Mouse (Mus musculus): Measurements from ENCODE around the gene Fkbp10. TPM values are rescaled to one million over a fixed set of nuclear protein-coding genes. Genes with fewer than 3 reads are reported as not detected.
A peak's percentile ranks its signal among the peaks of the same experiment; 100 is the strongest.

Fkbp10 gene
- polyA plus RNA-seq, 1 experiment from 2014 or later: 7.8 TPM

DNA sequence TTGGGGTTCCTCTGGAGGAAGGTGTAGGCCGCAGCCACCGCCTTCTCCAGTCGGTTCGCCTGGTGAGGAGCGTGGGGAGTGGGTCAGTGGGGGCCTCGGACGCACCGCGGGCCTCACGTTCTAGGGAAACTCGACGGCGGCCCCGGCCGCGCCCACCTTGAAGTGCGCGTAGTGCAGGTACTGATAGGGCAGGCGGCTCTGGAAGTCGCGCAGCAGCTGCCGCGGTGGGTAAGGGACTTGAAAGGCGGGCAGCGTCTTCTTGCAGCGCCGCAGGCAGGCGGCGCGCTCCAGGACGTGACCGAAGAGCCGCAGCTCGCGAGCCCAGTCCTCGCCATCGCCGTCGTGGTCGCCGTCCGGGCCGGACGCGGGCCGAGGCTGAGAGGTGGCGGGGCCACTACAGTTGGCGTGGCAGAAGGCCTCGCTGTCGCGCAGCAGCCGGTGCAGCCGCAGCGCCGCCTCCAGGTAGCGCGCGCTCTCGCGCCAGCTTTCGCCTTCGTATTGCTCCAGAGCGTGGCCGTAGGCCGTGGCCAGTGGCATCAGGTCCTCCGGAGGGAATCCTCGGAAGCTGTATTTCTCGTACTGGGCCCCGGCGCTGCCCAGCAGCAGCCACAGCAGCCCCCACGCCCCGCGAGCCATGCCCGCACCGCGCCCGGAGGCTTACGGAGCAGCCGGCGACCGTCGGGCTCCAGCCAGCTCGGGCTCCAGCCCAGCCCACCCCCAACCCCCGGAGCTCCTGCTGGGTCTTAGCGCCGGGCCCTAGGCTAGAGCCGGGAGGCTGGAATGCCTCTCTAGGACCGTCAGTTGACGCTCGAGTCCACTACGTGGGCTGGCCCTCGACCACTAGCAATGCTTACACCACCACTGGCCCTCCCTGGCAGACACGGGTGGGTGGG is 1.2 kb upstream of the Fkbp10 start, which contains the start of gene P3h4:
Gene P3h4, minus strand, starts transcription at position 816 of the 893 bp plus-strand sequence.
- Histone ChIP-seq H3K36me3 (replicated peaks) (no peaks in the 10 kb centered on the region), H3K27me3 (peaks cover 62% of the 10 kb centered on the region), H3K4me1 (replicated peaks) (peaks cover 13% of the 10 kb centered on the region), H3K9ac (peak within 1 kb of the TSS; percentile 21; the same call in 1 of the 2 replicates), H3K4me3 (replicated peaks) (peak within 1 kb of the TSS; percentile 57), H3K27ac (replicated peaks) (peak within 1 kb of the TSS; percentile 24; the same call in 1 of the 2 replicates), H3K4me2 (peak within 1 kb of the TSS; percentile 67), H3K9me3 (replicated peaks) (no peaks in the 10 kb centered on the region)
- peak; percentile 77 for ATAC-seq (ENCODE audit: insufficient read depth)
- WGBS (ENCODE audit: insufficient replicate concordance): 2% methylated on average over 93 of the region's 93 CpGs

DNA sequence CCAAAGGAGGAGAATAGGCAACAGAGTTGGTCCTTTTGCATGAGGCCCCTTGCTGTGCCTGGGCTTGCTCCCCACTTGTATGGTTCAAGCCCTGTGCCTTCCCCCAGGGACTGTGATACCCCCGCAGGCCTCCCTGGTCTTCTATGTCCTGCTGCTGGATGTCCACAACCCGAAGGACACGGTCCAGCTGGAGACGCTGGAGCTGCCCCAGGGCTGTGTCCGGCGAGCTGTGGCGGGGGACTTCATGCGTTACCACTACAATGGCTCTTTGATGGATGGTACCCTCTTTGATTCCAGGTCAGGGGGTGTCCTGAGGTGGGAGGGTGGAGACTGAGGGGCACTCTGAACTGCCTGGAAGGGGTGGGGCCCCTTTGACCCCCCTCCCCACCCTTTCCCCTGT is 6.0 kb downstream of the Fkbp10 start:
- WGBS (ENCODE audit: insufficient replicate concordance): 87% methylated on average over 8 of the region's 8 CpGs
- Histone ChIP-seq H3K9ac (no peak overlapping the region), H3K9me3 (replicated peaks) (no peaks in the 10 kb centered on the region), H3K27ac (replicated peaks) (no peak overlapping the region), H3K27me3 (peaks cover 17% of the 10 kb centered on the region), H3K4me2 (no peak overlapping the region), H3K4me1 (replicated peaks) (peaks cover 6% of the 10 kb centered on the region; the same call in 1 of the 2 replicates), H3K36me3 (replicated peaks) (no peaks in the 10 kb centered on the region), H3K4me3 (replicated peaks) (no peak overlapping the region)
- ATAC-seq (ENCODE audit: insufficient read depth): no peak

DNA sequence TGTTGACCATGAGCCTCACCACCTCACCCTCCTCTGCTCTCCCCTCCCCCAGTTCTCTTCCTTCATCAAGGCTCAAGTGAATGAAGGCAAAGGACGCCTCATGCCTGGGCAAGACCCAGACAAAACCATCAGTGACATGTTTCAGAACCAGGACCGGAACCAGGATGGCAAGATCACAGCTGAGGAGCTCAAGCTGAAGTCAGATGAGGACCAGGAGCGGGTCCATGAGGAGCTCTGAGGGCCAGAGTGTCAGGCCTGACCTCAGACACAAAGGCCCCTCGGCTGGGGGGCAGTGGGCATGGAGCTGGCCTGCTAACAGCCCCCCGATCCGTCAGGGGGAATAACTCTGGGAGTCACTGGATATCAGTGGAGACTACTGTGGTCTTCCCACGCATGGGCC is 8.3 kb downstream of the Fkbp10 start:
- peaks cover 8% of the 10 kb centered on the region; the same call in 1 of the 2 replicates for H3K27me3 ChIP-seq
- WGBS (ENCODE audit: insufficient replicate concordance): 73% methylated on average over 7 of the region's 7 CpGs
- H3K27ac ChIP-seq (replicated peaks): no peak overlapping the region
- no peak overlapping the region for H3K4me2 ChIP-seq
- H3K4me3 ChIP-seq (replicated peaks): no peak overlapping the region
- H3K36me3 ChIP-seq (replicated peaks): no peaks in the 10 kb centered on the region
- ATAC-seq (ENCODE audit: insufficient read depth): no peak
- H3K4me1 ChIP-seq (replicated peaks): peaks cover 6% of the 10 kb centered on the region; the same call in 1 of the 2 replicates
- no peak overlapping the region for H3K9ac ChIP-seq
- H3K9me3 ChIP-seq (replicated peaks): no peaks in the 10 kb centered on the region

DNA sequence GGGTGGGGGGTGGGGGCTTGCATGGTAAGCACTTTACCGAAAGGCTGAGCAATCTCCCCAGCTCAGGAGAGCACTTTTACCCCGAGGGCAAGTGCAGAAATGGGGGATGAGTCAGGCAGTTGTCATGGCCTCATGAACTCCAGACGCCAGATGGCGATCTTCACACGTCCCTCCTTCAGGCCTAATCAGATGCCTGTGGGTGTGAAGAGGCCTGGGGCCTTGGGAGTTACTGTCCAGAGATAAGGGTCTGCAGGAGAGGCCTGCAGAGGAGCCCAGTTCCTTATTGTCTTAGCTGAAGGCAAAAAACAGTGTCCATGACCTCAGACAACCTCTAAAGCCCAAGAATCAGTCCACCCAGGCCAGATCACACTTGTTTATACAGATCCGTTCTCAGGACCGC is 10.4 kb downstream of the Fkbp10 start:
- 0 out of 2 replicates have a peak, but pooled peaks have one; percentile 47 for ATAC-seq (ENCODE audit: insufficient read depth)
- no peak overlapping the region for H3K27ac ChIP-seq (replicated peaks)
- H3K4me1 ChIP-seq (replicated peaks): peaks cover 6% of the 10 kb centered on the region; the same call in 1 of the 2 replicates
- H3K9me3 ChIP-seq (replicated peaks): no peaks in the 10 kb centered on the region
- H3K9ac ChIP-seq: no peak overlapping the region
- H3K27me3 ChIP-seq: peaks cover 4% of the 10 kb centered on the region; the same call in 1 of the 2 replicates
- H3K4me2 ChIP-seq: no peak overlapping the region
- no peak overlapping the region for H3K4me3 ChIP-seq (replicated peaks)
- no peaks in the 10 kb centered on the region for H3K36me3 ChIP-seq (replicated peaks)
- WGBS (ENCODE audit: insufficient replicate concordance): 22% methylated on average over 7 of the region's 7 CpGs

DNA sequence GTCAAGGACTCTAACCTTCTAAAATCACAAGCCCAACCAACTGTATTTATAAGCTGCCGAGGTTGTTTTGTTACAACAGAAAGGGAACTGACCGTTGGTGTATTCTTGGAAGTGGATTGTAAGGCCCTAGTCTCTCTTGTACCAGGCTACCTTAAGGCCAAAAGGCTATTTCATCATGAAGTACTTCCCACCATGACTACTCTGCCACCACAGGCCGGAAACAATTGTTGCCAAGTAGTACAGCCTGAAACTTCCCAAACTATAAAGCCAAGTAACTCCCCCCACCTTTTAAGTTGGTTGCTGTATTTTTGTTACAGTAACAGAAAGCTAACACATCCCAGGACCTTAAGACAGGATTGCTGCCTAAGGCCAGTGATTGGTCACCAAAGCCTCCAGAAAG is 11.3 kb downstream of the Fkbp10 start:
- Histone ChIP-seq H3K4me1 (replicated peaks) (peaks cover 6% of the 10 kb centered on the region; the same call in 1 of the 2 replicates), H3K36me3 (replicated peaks) (no peaks in the 10 kb centered on the region), H3K4me3 (replicated peaks) (no peak overlapping the region), H3K27me3 (no peaks in the 10 kb centered on the region), H3K9ac (no peak overlapping the region), H3K4me2 (no peak overlapping the region), H3K27ac (replicated peaks) (no peak overlapping the region), H3K9me3 (replicated peaks) (no peaks in the 10 kb centered on the region)
- ATAC-seq (ENCODE audit: insufficient read depth): no peak
- 55% methylated on average over 3 of the region's 3 CpGs for WGBS (ENCODE audit: insufficient replicate concordance)

DNA sequence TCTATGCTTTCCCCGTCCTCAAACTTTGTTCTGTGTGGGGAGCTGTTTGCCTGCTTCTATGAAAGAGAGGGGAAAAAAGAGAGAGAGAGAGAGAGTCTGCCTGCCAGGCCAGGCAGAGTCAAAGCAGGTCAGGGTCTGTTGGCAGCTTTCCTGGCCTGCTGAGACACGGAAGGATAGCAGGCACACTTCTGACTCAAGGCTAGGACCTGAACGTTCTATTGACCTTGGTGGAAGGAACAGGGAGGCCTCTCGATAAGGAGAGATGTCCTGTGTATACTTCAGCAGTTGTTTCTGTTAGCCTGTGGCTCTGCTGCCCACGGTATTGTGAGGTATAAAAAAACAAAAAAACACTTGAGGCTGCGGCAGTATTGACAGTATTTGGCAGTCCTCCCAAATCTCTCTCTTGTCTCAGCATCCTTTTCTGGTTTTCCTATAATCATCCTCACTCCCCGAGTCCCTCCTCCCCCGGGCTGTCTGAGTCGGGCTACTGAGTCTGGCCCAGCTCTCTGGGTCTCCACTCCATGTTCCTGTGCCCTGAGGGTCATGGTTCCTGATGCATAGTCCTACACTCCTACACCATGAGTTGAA is 13.2 kb downstream of the Fkbp10 start:
- no peak for ATAC-seq (ENCODE audit: insufficient read depth)
- H3K4me1 ChIP-seq (replicated peaks): peaks cover 6% of the 10 kb centered on the region; the same call in 1 of the 2 replicates
- no peak overlapping the region for H3K4me2 ChIP-seq
- H3K9ac ChIP-seq: no peak overlapping the region
- H3K4me3 ChIP-seq (replicated peaks): no peak overlapping the region
- H3K9me3 ChIP-seq (replicated peaks): no peaks in the 10 kb centered on the region
- H3K27me3 ChIP-seq: no peaks in the 10 kb centered on the region
- WGBS (ENCODE audit: insufficient replicate concordance): 63% methylated on average over 9 of the region's 9 CpGs
- 0 out of 2 replicates have a peak, but pooled peaks cover 4% of the 10 kb centered on the region for H3K36me3 ChIP-seq (replicated peaks)
- H3K27ac ChIP-seq (replicated peaks): no peak overlapping the region

DNA sequence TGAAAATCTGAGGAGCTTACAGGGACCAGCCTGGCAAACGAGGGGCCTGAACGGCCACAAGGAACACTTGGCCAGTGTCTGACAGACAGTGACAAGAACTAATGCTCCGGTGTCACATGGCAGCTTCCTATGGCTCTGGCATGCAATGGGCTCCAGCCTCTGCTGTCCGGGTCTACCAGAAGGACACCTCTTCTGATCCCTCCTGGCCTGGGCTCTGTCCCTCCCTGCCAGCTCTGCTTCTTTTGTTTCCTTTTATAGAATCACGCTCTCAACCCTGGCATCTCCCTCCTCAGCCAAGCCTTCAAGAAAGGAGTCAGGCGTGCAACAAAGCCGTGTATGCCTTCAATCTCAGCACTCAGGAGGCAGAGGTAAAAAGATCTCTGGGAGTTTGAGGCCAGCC is 14.6 kb downstream of the Fkbp10 start:
- Histone ChIP-seq H3K27ac (replicated peaks) (no peak overlapping the region), H3K36me3 (replicated peaks) (0 out of 2 replicates have a peak, but pooled peaks cover 4% of the 10 kb centered on the region), H3K9me3 (replicated peaks) (no peaks in the 10 kb centered on the region), H3K4me2 (no peak overlapping the region), H3K27me3 (no peaks in the 10 kb centered on the region), H3K4me3 (replicated peaks) (no peak overlapping the region), H3K4me1 (replicated peaks) (peaks cover 6% of the 10 kb centered on the region; the same call in 1 of the 2 replicates), H3K9ac (no peak overlapping the region)
- ATAC-seq (ENCODE audit: insufficient read depth): no peak
- WGBS (ENCODE audit: insufficient replicate concordance): 78% methylated on average over 7 of the region's 7 CpGs

DNA sequence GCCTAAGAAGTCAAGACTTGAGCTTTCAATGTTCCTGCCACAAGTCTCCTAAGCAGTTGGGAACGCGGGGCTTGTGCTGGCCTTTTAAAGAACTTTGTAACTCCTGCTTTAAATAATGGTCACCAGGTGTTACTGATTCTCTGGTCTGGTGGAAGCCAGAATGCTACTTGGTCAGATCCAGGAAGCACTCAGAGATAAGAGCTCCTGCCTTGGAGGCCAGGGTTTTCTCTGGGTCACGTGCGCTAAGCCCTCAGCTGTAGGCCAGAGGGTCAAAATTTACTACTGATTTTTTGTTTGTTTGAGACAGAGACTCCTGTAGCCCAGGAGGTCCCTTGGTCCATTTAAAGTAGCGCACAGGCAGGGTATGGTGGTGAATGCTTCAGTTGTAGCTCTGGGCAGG is 16.5 kb downstream of the Fkbp10 start:
- Histone ChIP-seq H3K9ac (no peak overlapping the region), H3K27ac (replicated peaks) (no peak overlapping the region), H3K36me3 (replicated peaks) (0 out of 2 replicates have a peak, but pooled peaks cover 4% of the 10 kb centered on the region), H3K9me3 (replicated peaks) (no peaks in the 10 kb centered on the region), H3K27me3 (no peaks in the 10 kb centered on the region), H3K4me3 (replicated peaks) (no peak overlapping the region), H3K4me1 (replicated peaks) (no peaks in the 10 kb centered on the region), H3K4me2 (no peak overlapping the region)
- 64% methylated on average over 5 of the region's 5 CpGs for WGBS (ENCODE audit: insufficient replicate concordance)
- ATAC-seq (ENCODE audit: insufficient read depth): no peak

DNA sequence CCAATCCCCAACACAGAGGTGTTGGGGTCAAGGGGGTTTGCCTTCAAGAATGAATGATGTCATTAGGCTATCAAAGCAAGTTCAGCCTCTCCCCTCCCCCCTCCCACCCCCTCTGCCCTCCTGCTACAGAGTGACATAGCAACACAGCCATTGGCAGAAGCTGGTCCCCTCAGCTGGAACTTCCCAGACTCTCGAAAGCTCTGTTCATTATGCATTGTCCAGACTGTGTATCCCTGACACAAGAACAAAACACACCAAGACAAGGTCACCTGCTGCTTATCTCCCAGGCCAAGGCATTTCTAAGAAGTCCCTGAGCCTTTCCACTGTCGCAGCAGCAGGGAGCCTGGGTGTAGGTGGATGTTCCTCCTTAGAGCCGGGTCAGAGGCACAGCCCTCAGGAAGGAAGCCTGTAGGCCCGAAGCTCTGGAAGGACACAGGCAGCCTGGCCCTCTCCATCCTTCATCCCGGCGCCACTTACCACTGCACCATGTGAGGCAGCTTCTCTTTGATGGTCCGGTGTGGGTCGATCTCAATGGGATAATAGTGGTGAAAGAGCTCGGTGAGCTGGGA is 20.3 kb downstream of the Fkbp10 start:
- peaks cover 13% of the 10 kb centered on the region for H3K4me1 ChIP-seq (replicated peaks)
- no peaks in the 10 kb centered on the region for H3K9me3 ChIP-seq (replicated peaks)
- no peak overlapping the region for H3K4me2 ChIP-seq
- H3K36me3 ChIP-seq (replicated peaks): 0 out of 2 replicates have a peak, but pooled peaks cover 4% of the 10 kb centered on the region
- WGBS (ENCODE audit: insufficient replicate concordance): 69% methylated on average over 9 of the region's 9 CpGs
- H3K27me3 ChIP-seq: no peaks in the 10 kb centered on the region
- H3K9ac ChIP-seq: no peak overlapping the region
- H3K4me3 ChIP-seq (replicated peaks): no peak overlapping the region
- no peak for ATAC-seq (ENCODE audit: insufficient read depth)
- H3K27ac ChIP-seq (replicated peaks): no peak overlapping the region

DNA sequence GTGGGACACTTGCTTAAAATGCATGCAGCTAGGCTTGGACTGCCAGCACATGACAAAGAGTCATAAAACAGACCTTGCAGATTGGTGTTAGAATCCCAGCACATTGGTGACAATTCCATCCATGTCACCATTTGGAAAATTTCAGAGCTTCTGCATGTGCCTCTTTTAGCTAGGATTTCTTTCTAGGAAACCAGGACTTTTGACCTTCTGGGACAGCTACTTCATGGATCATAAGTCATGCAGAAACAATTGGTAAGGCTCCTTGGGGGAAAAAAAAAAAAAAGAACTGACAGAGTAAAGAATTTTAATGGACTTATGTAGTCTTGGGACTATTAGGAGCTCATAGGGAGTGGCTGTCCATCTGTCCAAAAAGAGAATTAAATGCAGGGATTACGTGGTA is 22.4 kb downstream of the Fkbp10 start:
- Histone ChIP-seq H3K9me3 (replicated peaks) (no peaks in the 10 kb centered on the region), H3K27ac (replicated peaks) (no peak overlapping the region), H3K4me3 (replicated peaks) (no peak overlapping the region), H3K4me2 (no peak overlapping the region), H3K4me1 (replicated peaks) (peaks cover 20% of the 10 kb centered on the region), H3K9ac (no peak overlapping the region), H3K27me3 (no peaks in the 10 kb centered on the region; the same call in 1 of the 2 replicates), H3K36me3 (replicated peaks) (0 out of 2 replicates have a peak, but pooled peaks cover 2% of the 10 kb centered on the region)
- ATAC-seq (ENCODE audit: insufficient read depth): no peak
- 90% methylated on average over 1 of the region's 1 CpGs for WGBS (ENCODE audit: insufficient replicate concordance)
